Mouse (Mus musculus) cortical plate, adult 2 months (tissue): Measurements from ENCODE around the gene Hspb6. TPM values are rescaled to one million over a fixed set of nuclear protein-coding genes. Genes with fewer than 3 reads are reported as not detected.

Experiments used
- H3K27ac ChIP-seq: fragments of 200-500 bp; 2 replicates; pipeline ENCODE4 v1.5.1; 2012; ENCODE audit warnings: low read length, control low read depth, inconsistent platforms; ENCODE audit not compliant: insufficient read depth
- H3K4me1 ChIP-seq: fragments of 200-500 bp; 2 replicates; pipeline ENCODE4 v1.6.1; 2011; ENCODE audit warnings: low read length; ENCODE audit not compliant: control insufficient read depth, insufficient read depth
- H3K4me3 ChIP-seq: fragments of 200-500 bp; 2 replicates; pipeline ENCODE4 v1.5.1; 2011; ENCODE audit warnings: mild to moderate bottlenecking, low read length, control low read depth; ENCODE audit not compliant: insufficient read depth
- CTCF ChIP-seq: fragments of 200-500 bp; IDR thresholded peaks from 2 replicates; pipeline ENCODE4 v1.5.1; 2011; ENCODE audit warnings: mild to moderate bottlenecking, control low read depth, low read length; ENCODE audit not compliant: insufficient read depth; ENCODE audit errors: extremely low read depth
- POLR2A ChIP-seq: fragments of 200-500 bp; IDR thresholded peaks from 2 replicates; pipeline ENCODE4 v1.6.1; 2011; ENCODE audit warnings: mild to moderate bottlenecking, low read length, control low read depth; ENCODE audit not compliant: insufficient read depth; ENCODE audit errors: extremely low read depth
- polyA plus RNA-seq: library from polyadenylated mRNA; depleted of rRNA; stranded (reverse); fragments of >200 nt; gene quantifications from 2 replicates; pipeline ENCODE4 v1.2.3, GENCODE M21; 2012

Gene Hspb6
- polyA plus RNA-seq, 1 experiment: 11.3 TPM

- Histone ChIP-seq H3K4me3 (no peak overlapping the region), H3K4me1 (no peaks in the 10 kb centered on the region), H3K27ac (no peak overlapping the region)
- TF ChIP-seq CTCF (no peak), POLR2A (no peak)
Measured at GRCm38 (mm10) chr7:30579950-30580349, 28.0 kb downstream of the Hspb6 start.

GRCm38 (mm10) chr7:30581547-30581946 lies 29.6 kb downstream of the Hspb6 start:
- Histone ChIP-seq H3K27ac (no peak overlapping the region), H3K4me3 (no peak overlapping the region), H3K4me1 (no peaks in the 10 kb centered on the region)
- TF ChIP-seq POLR2A: no peak
- TF ChIP-seq CTCF: no peak

- Histone ChIP-seq H3K4me3 (no peak overlapping the region), H3K27ac (no peak overlapping the region), H3K4me1 (peaks cover 1% of the 10 kb centered on the region; the same call in 1 of the 2 replicates)
- no peak for TF ChIP-seq POLR2A
Measured at GRCm38 (mm10) chr7:30584339-30584738, 32.4 kb downstream of the Hspb6 start.

GRCm38 (mm10) chr7:30585170-30585569 lies 33.2 kb downstream of the Hspb6 start:
- Histone ChIP-seq H3K4me3 (no peak overlapping the region), H3K27ac (no peak overlapping the region), H3K4me1 (peaks cover 1% of the 10 kb centered on the region; the same call in 1 of the 2 replicates)
- TF ChIP-seq CTCF (no peak), POLR2A (no peak)

- TF ChIP-seq POLR2A: no peak
- no peak for TF ChIP-seq CTCF
- no peak overlapping the region for H3K27ac ChIP-seq
- peak overlapping the region; percentile 96; the same call in 1 of the 2 replicates for H3K4me3 ChIP-seq
- H3K4me1 ChIP-seq: peaks cover 1% of the 10 kb centered on the region; the same call in 1 of the 2 replicates
Measured at GRCm38 (mm10) chr7:30586455-30587020, 34.6 kb downstream of the Hspb6 start.

- Histone ChIP-seq H3K4me1 (peaks cover 1% of the 10 kb centered on the region; the same call in 1 of the 2 replicates), H3K27ac (peak overlapping the region; percentile 90), H3K4me3 (peak overlapping the region; percentile 96)
- no peak for TF ChIP-seq POLR2A
- TF ChIP-seq CTCF: no peak
Measured at GRCm38 (mm10) chr7:30587842-30588667, 36.1 kb downstream of the Hspb6 start.

- no peak for TF ChIP-seq CTCF
- TF ChIP-seq POLR2A: peak; percentile 79
- Histone ChIP-seq H3K27ac (peak within 1 kb of the TSS; percentile 90), H3K4me3 (peak within 1 kb of the TSS; percentile 96), H3K4me1 (peaks cover 1% of the 10 kb centered on the region; the same call in 1 of the 2 replicates)
Measured at GRCm38 (mm10) chr7:30588676-30589434, 36.9 kb downstream of the Hspb6 start, which contains the start of gene Kmt2b. Gene Kmt2b, minus strand, starts transcription at chr7:30588726.

- Histone ChIP-seq H3K27ac (peak overlapping the region; percentile 26; the same call in 1 of the 2 replicates), H3K4me1 (peaks cover 1% of the 10 kb centered on the region; the same call in 1 of the 2 replicates), H3K4me3 (peak overlapping the region; percentile 96)
- TF ChIP-seq POLR2A: no peak
- peak; percentile 73 for TF ChIP-seq CTCF
Measured at GRCm38 (mm10) chr7:30589435-30590301, 37.7 kb downstream of the Hspb6 start.
